Mouse (Mus musculus): ENCODE measurements around the gene Lpp.

DNA sequence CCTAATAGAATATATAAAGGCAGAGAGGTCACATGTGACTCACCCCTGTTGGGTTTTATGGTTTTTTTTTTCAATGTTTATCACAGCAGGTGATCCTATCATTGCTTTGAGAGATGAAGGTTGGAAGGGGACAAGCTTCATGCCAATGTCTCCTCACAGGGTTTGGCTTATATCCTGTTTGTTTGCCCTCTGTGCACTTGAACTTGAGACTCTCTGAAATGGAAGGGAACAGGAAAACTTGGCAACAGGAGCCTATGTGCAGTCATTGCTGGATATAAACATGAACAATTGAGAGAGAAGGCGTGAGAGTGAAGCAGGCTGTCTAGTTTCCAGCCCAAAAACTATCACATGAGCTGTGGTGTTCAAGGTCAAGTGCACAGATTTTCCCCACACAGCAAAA, 508.8 kb downstream of the Lpp start:
- TF ChIP-seq HCFC1 (IDR thresholded peaks at IDR 0.05; ENCODE audit: low read depth, low read length) (no peak), POLR2A (IDR thresholded peaks at IDR 0.05; ENCODE audit: control insufficient read depth in 1 of 2, insufficient read depth in 1 of 2, low read depth in 1 of 2, low read length in 2 of 2, poor library complexity in 1 of 2) (no peak), CTCF (IDR thresholded peaks at IDR 0.05 in 2 of 3, conservative IDR thresholded peaks at IDR 0.05 in 1 of 3; ENCODE audit: control insufficient read depth in 1 of 3, insufficient read depth in 1 of 3, low read depth in 2 of 3, low read length in 3 of 3, poor library complexity in 1 of 3, severe bottlenecking in 1 of 3) (no peak)
